Mouse (Mus musculus): ENCODE results near the gene BC030867. TPM values are rescaled to one million over a fixed set of nuclear protein-coding genes. Genes with fewer than 3 reads are reported as not detected.

The BC030867 gene
- polyA plus RNA-seq (2014; fragmentation: Nextera tagmentation; extraction: Ambion mirVana) = 2.6 and 3.0 TPM in 2 replicates

DNA sequence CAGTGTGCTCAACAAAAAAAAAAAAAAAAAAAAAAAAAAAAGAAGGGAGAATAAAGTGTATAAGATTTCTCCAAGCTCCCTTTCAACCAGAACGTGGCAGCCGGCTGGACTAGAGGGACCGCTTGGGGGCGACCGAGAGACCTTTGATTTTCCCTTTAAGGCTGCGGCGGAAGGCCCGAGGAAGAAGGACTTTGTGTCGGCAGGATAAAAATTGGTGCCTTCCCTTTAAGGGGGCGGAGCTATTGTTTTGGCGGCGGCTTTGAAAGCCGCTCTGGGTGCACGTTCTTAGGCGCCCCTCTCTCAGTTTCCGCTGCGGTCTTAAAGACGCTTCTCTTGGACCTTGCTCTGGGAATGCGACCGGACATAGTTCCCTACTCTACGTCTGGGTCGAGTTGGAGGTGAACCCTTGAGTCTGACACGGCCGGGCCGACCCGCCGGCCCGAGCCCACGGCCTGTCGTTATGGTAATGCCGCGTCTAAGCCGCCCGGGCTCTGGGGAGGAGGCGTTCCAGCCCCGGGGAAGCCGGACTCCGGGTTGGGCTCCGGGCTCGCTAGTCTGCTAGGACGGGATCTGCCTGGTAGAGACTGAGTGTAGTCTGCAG is at the start of gene BC030867:
BC030867 (plus strand) TSS at position 253 of the 601 bp plus-strand sequence.
- Histone ChIP-seq H3K4me2 (ENCODE audit: low read length) (peak within 1 kb of the TSS; percentile 89), H3K9ac (replicated peaks; ENCODE audit: low read length) (peak within 1 kb of the TSS; percentile 23; the same call in 1 of the 2 replicates), H3K9me3 (ENCODE audit: control insufficient read depth, low read length) (no peaks in the 10 kb centered on the region), H3K4me3 (replicated peaks; ENCODE audit: low read depth, low read length) (peak within 1 kb of the TSS; percentile 44), H3K27me3 (ENCODE audit: control insufficient read depth, insufficient read depth, low read length) (no peaks in the 10 kb centered on the region), H3K36me3 (ENCODE audit: control insufficient read depth, insufficient read depth, low read length) (no peaks in the 10 kb centered on the region), H3K4me1 (ENCODE audit: control insufficient read depth, insufficient read depth, low read length) (peaks cover 11% of the 10 kb centered on the region; the same call in 1 of the 2 replicates), H3K27ac (replicated peaks; ENCODE audit: low read depth, low read length) (no peak within 1 kb of the TSS)
- ATAC-seq (ENCODE audit: low FRiP score, low TSS enrichment) (peak; percentile 43), DNase-seq (peak; percentile 98)
- under 1% methylated on average over 41 of the region's 41 CpGs for WGBS

GRCm38 (mm10) chr11:102199856-102200255 is 48.8 kb upstream of the BC030867 start:
- 92% methylated on average over 9 of the region's 9 CpGs for WGBS
- no peak for ATAC-seq (ENCODE audit: low FRiP score, low TSS enrichment)
- H3K27ac ChIP-seq (replicated peaks; ENCODE audit: low read depth, low read length) = no peak overlapping the region

GRCm38 (mm10) chr11:102201408-102201821 is 47.3 kb upstream of the BC030867 start:
- H3K4me2 ChIP-seq (ENCODE audit: low read length) = no peak overlapping the region
- H3K36me3 ChIP-seq (ENCODE audit: control insufficient read depth, insufficient read depth, low read length) = peaks cover 99% of the 10 kb centered on the region
- no peak overlapping the region for H3K9ac ChIP-seq (replicated peaks; ENCODE audit: low read length)
- H3K27ac ChIP-seq (replicated peaks; ENCODE audit: low read depth, low read length) = no peak overlapping the region
- no peak for ATAC-seq (ENCODE audit: low FRiP score, low TSS enrichment)
- H3K9me3 ChIP-seq (ENCODE audit: control insufficient read depth, low read length) = no peaks in the 10 kb centered on the region
- 83% methylated on average over 12 of the region's 12 CpGs for WGBS
- H3K4me3 ChIP-seq (replicated peaks; ENCODE audit: low read depth, low read length) = no peak overlapping the region
- H3K4me1 ChIP-seq (ENCODE audit: control insufficient read depth, insufficient read depth, low read length) = no peaks in the 10 kb centered on the region
- no peaks in the 10 kb centered on the region for H3K27me3 ChIP-seq (ENCODE audit: control insufficient read depth, insufficient read depth, low read length)
- DNase-seq = no peak

More at GRCm38 (mm10) chr11:102199856-102200255, 48.8 kb upstream of the BC030867 start:
- DNase-seq = no peak
- Histone ChIP-seq H3K9ac (replicated peaks; ENCODE audit: low read length) (no peak overlapping the region), H3K27me3 (ENCODE audit: control insufficient read depth, insufficient read depth, low read length) (no peaks in the 10 kb centered on the region), H3K4me1 (ENCODE audit: control insufficient read depth, insufficient read depth, low read length) (no peaks in the 10 kb centered on the region), H3K36me3 (ENCODE audit: control insufficient read depth, insufficient read depth, low read length) (peaks cover 99% of the 10 kb centered on the region), H3K4me3 (replicated peaks; ENCODE audit: low read depth, low read length) (no peak overlapping the region), H3K9me3 (ENCODE audit: control insufficient read depth, low read length) (no peaks in the 10 kb centered on the region), H3K4me2 (ENCODE audit: low read length) (no peak overlapping the region)

DNA sequence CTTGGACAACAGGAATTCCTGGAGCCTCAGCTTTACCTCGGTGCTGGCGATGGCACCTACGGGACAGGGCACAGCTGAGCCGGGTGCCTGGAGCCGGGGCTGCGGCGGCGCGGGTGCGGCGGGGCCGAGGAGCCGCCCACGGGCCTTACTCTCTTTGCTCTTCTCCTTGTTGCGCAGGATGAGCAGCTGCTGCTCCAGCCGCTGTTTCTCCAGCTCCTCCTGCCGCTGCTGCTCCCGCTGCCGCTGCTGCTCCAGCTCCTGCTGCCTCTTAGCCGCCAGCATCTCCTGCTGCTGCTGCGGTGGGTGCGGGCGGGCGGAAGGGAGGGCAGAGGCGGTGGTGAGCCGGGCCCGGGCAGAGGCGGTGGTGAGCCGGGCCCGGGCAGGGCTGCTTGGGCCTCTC is 42.2 kb upstream of the BC030867 start:
- H3K4me3 ChIP-seq (replicated peaks; ENCODE audit: low read depth, low read length) = no peak overlapping the region
- H3K36me3 ChIP-seq (ENCODE audit: control insufficient read depth, insufficient read depth, low read length) = peaks cover 56% of the 10 kb centered on the region
- no peak overlapping the region for H3K27ac ChIP-seq (replicated peaks; ENCODE audit: low read depth, low read length)
- peaks cover 12% of the 10 kb centered on the region for H3K4me1 ChIP-seq (ENCODE audit: control insufficient read depth, insufficient read depth, low read length)
- H3K9me3 ChIP-seq (ENCODE audit: control insufficient read depth, low read length) = no peaks in the 10 kb centered on the region
- no peak overlapping the region for H3K4me2 ChIP-seq (ENCODE audit: low read length)
- WGBS = 62% methylated on average over 30 of the region's 30 CpGs
- no peak overlapping the region for H3K9ac ChIP-seq (replicated peaks; ENCODE audit: low read length)
- ATAC-seq (ENCODE audit: low FRiP score, low TSS enrichment) (no peak), DNase-seq (no peak)
- no peaks in the 10 kb centered on the region for H3K27me3 ChIP-seq (ENCODE audit: control insufficient read depth, insufficient read depth, low read length)

GRCm38 (mm10) chr11:102207825-102208777 is 40.6 kb upstream of the BC030867 start:
- Histone ChIP-seq H3K4me2 (ENCODE audit: low read length) (no peak overlapping the region), H3K36me3 (ENCODE audit: control insufficient read depth, insufficient read depth, low read length) (peaks cover 47% of the 10 kb centered on the region), H3K27ac (replicated peaks; ENCODE audit: low read depth, low read length) (peak overlapping the region; percentile 37; the same call in 1 of the 2 replicates), H3K9ac (replicated peaks; ENCODE audit: low read length) (0 out of 2 replicates have a peak overlapping the region, but pooled peaks have one; percentile 23), H3K4me1 (ENCODE audit: control insufficient read depth, insufficient read depth, low read length) (peaks cover 12% of the 10 kb centered on the region), H3K9me3 (ENCODE audit: control insufficient read depth, low read length) (no peaks in the 10 kb centered on the region), H3K4me3 (replicated peaks; ENCODE audit: low read depth, low read length) (no peak overlapping the region), H3K27me3 (ENCODE audit: control insufficient read depth, insufficient read depth, low read length) (no peaks in the 10 kb centered on the region)
- DNase-seq = peak; percentile 56
- no peak for ATAC-seq (ENCODE audit: low FRiP score, low TSS enrichment)
- 15% methylated on average over 11 of the region's 11 CpGs for WGBS

DNA sequence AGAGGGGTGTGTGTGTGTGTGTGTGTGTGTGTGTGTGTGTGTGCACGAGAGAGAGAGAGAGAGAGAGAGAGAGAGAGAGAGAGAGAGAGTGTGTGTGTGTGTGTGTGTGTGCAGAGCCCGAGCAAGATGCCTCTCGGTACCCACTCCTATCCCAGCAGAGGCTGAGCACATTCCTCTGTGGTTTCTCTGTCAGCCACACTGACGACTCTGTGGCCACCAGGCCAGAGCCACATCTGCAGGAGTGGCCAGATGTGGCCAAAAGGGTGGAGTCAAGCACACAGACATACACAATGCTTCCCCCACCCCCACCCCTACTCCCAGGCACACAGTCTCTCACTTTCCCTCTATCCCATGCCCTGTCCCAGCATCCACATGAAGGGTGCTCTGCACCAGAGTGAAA is 39.8 kb upstream of the BC030867 start:
- Histone ChIP-seq H3K27me3 (ENCODE audit: control insufficient read depth, insufficient read depth, low read length) (no peaks in the 10 kb centered on the region), H3K4me3 (replicated peaks; ENCODE audit: low read depth, low read length) (no peak overlapping the region), H3K4me1 (ENCODE audit: control insufficient read depth, insufficient read depth, low read length) (peaks cover 12% of the 10 kb centered on the region), H3K9me3 (ENCODE audit: control insufficient read depth, low read length) (no peaks in the 10 kb centered on the region), H3K9ac (replicated peaks; ENCODE audit: low read length) (peak overlapping the region; percentile 20; the same call in 1 of the 2 replicates), H3K27ac (replicated peaks; ENCODE audit: low read depth, low read length) (no peak overlapping the region), H3K36me3 (ENCODE audit: control insufficient read depth, insufficient read depth, low read length) (peaks cover 41% of the 10 kb centered on the region), H3K4me2 (ENCODE audit: low read length) (no peak overlapping the region)
- ATAC-seq (ENCODE audit: low FRiP score, low TSS enrichment) (no peak), DNase-seq (no peak)
- 12% methylated on average over 4 of the region's 4 CpGs for WGBS

GRCm38 (mm10) chr11:102209742-102210141 is 38.9 kb upstream of the BC030867 start:
- Histone ChIP-seq H3K9me3 (ENCODE audit: control insufficient read depth, low read length) (no peaks in the 10 kb centered on the region), H3K36me3 (ENCODE audit: control insufficient read depth, insufficient read depth, low read length) (peaks cover 34% of the 10 kb centered on the region), H3K4me1 (ENCODE audit: control insufficient read depth, insufficient read depth, low read length) (peaks cover 17% of the 10 kb centered on the region), H3K4me3 (replicated peaks; ENCODE audit: low read depth, low read length) (no peak overlapping the region), H3K27me3 (ENCODE audit: control insufficient read depth, insufficient read depth, low read length) (no peaks in the 10 kb centered on the region), H3K4me2 (ENCODE audit: low read length) (no peak overlapping the region), H3K27ac (replicated peaks; ENCODE audit: low read depth, low read length) (no peak overlapping the region), H3K9ac (replicated peaks; ENCODE audit: low read length) (0 out of 2 replicates have a peak overlapping the region, but pooled peaks have one; percentile 9)
- ATAC-seq (ENCODE audit: low FRiP score, low TSS enrichment) (no peak), DNase-seq (peak; percentile 50)
- 16% methylated on average over 2 of the region's 2 CpGs for WGBS

DNA sequence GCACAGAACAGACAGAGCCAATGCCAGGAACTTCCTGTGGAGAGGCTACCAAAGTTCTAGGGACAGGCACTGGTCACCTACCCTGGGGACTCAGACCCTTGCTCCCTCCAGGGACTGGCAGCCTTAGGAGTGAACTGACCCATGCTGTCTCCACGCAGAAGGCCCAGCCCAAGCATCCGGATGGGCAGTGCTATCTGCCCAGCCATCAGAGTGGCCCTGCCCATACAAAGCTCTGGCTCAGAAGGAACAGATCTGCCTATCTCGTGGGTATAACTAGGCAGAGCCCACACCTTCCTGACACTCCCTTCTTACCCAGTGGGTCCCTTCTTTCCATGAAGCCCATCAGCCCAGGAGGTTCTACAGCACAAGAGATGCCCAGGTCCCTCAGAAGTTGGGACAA is 38.5 kb upstream of the BC030867 start:
- ATAC-seq (ENCODE audit: low FRiP score, low TSS enrichment) (no peak), DNase-seq (no peak)
- 71% methylated on average over 3 of the region's 3 CpGs for WGBS
- Histone ChIP-seq H3K4me3 (replicated peaks; ENCODE audit: low read depth, low read length) (no peak overlapping the region), H3K9me3 (ENCODE audit: control insufficient read depth, low read length) (no peaks in the 10 kb centered on the region), H3K27me3 (ENCODE audit: control insufficient read depth, insufficient read depth, low read length) (no peaks in the 10 kb centered on the region), H3K9ac (replicated peaks; ENCODE audit: low read length) (no peak overlapping the region), H3K4me1 (ENCODE audit: control insufficient read depth, insufficient read depth, low read length) (peaks cover 18% of the 10 kb centered on the region), H3K27ac (replicated peaks; ENCODE audit: low read depth, low read length) (no peak overlapping the region), H3K36me3 (ENCODE audit: control insufficient read depth, insufficient read depth, low read length) (peaks cover 30% of the 10 kb centered on the region), H3K4me2 (ENCODE audit: low read length) (no peak overlapping the region)

All from midbrain, embryonic 14.5 days (tissue).